Mouse (Mus musculus) cerebellum, adult 2 months (tissue): ENCODE data around the gene Ccdc63. TPM values are rescaled to one million over a fixed set of nuclear protein-coding genes. Genes with fewer than 3 reads are reported as not detected.
A peak's percentile ranks its signal among the peaks of the same experiment; 100 is the strongest.

Experiments used
- DNase-seq, 2 experiments: peaks; one replicate each; pipeline ENCODE4 v3.0.0; 2021
- H3K27ac ChIP-seq: fragments of 200-500 bp; 2 replicates; pipeline ENCODE4 v1.5.1; 2012; ENCODE audit warnings: low read length, control low read depth, inconsistent platforms; ENCODE audit not compliant: insufficient read depth
- H3K27me3 ChIP-seq: fragments of 200-500 bp; 2 replicates; pipeline ENCODE4 v1.6.1; 2012; ENCODE audit warnings: inconsistent platforms, mild to moderate bottlenecking, low read length, moderate library complexity; ENCODE audit not compliant: control insufficient read depth, insufficient read depth
- H3K4me1 ChIP-seq: fragments of 200-500 bp; 2 replicates; pipeline ENCODE4 v1.6.1; 2011; ENCODE audit warnings: low read length; ENCODE audit not compliant: control insufficient read depth, insufficient read depth
- H3K4me3 ChIP-seq: fragments of 200-500 bp; replicated peaks from 2 replicates; pipeline ENCODE3; 2011; ENCODE audit warnings: mild to moderate bottlenecking, low read depth, low read length, control low read depth; ENCODE audit not compliant: insufficient read depth
- CTCF ChIP-seq: fragments of 200-500 bp; IDR thresholded peaks from 2 replicates; pipeline ENCODE4 v1.5.1; 2011; ENCODE audit warnings: low read depth, mild to moderate bottlenecking, control low read depth, low read length, moderate library complexity, borderline replicate concordance; ENCODE audit not compliant: insufficient read depth
- POLR2A ChIP-seq: fragments of 200-500 bp; IDR thresholded peaks from 2 replicates; pipeline ENCODE4 v1.6.1; 2011; ENCODE audit warnings: low read length, control low read depth, borderline replicate concordance; ENCODE audit not compliant: insufficient read depth
- WGBS: fragments of 180-500 bp; shearing (Covaris S2); methylation state at CpG from one replicate; pipeline ENCODE4 v1.1.7; 2018; 5-methylcytosine and 5-hydroxymethylcytosine counted together
- polyA plus RNA-seq: library from polyadenylated mRNA; depleted of rRNA; stranded (reverse); fragments of >200 nt; gene quantifications from 2 replicates; pipeline ENCODE4 v1.2.3, GENCODE M21; 2012

Ccdc63 gene
- polyA plus RNA-seq, 1 experiment = 9.3 TPM

- 92% methylated on average over 13 of the region's 13 CpGs for WGBS
These were observed 30.0 kb downstream of the Ccdc63 start for GRCm38 (mm10) chr5:122110625-122111024.

GRCm38 (mm10) chr5:122109325-122110060, 31.1 kb downstream of the Ccdc63 start:
- 62% methylated on average over 16 of the region's 16 CpGs for WGBS
- Histone ChIP-seq H3K27me3 (no peaks in the 10 kb centered on the region), H3K4me3 (no peak overlapping the region), H3K27ac (no peak overlapping the region), H3K4me1 (no peaks in the 10 kb centered on the region)
- no peak for TF ChIP-seq CTCF
- no peak for TF ChIP-seq POLR2A
- no peak for DNase-seq

More at GRCm38 (mm10) chr5:122110625-122111024, 30.0 kb downstream of the Ccdc63 start:
- no peaks in the 10 kb centered on the region for H3K4me1 ChIP-seq
- H3K27ac ChIP-seq = no peak overlapping the region
- H3K27me3 ChIP-seq = no peaks in the 10 kb centered on the region
- no peak overlapping the region for H3K4me3 ChIP-seq
- no peak for DNase-seq
- TF ChIP-seq POLR2A (no peak), CTCF (no peak)

GRCm38 (mm10) chr5:122108104-122108503, 32.5 kb downstream of the Ccdc63 start:
- DNase-seq = no peak
- 77% methylated on average over 6 of the region's 6 CpGs for WGBS
- no peaks in the 10 kb centered on the region for H3K27me3 ChIP-seq

GRCm38 (mm10) chr5:122106212-122106611, 34.4 kb downstream of the Ccdc63 start:
- Histone ChIP-seq H3K4me3 (no peak overlapping the region), H3K27me3 (no peaks in the 10 kb centered on the region), H3K27ac (no peak overlapping the region), H3K4me1 (peaks cover 6% of the 10 kb centered on the region; the same call in 1 of the 2 replicates)
- DNase-seq = no peak
- no peak for TF ChIP-seq POLR2A
- TF ChIP-seq CTCF = no peak
- 83% methylated on average over 6 of the region's 6 CpGs for WGBS

More at GRCm38 (mm10) chr5:122108104-122108503, 32.5 kb downstream of the Ccdc63 start:
- TF ChIP-seq POLR2A (no peak), CTCF (no peak)
- Histone ChIP-seq H3K4me3 (no peak overlapping the region), H3K27ac (no peak overlapping the region), H3K4me1 (0 out of 2 replicates have a peak, but pooled peaks cover under 1% of the 10 kb centered on the region)

- 89% methylated on average over 9 of the region's 9 CpGs for WGBS
- H3K4me3 ChIP-seq = no peak overlapping the region
- DNase-seq = no peak
- peaks cover 6% of the 10 kb centered on the region; the same call in 1 of the 2 replicates for H3K4me1 ChIP-seq
- TF ChIP-seq CTCF = no peak
- TF ChIP-seq POLR2A = no peak
- H3K27ac ChIP-seq = no peak overlapping the region
- no peaks in the 10 kb centered on the region for H3K27me3 ChIP-seq
These were observed 35.6 kb downstream of the Ccdc63 start for GRCm38 (mm10) chr5:122104981-122105380.

GRCm38 (mm10) chr5:122104201-122104600, 36.4 kb downstream of the Ccdc63 start:
- H3K4me1 ChIP-seq = peaks cover 6% of the 10 kb centered on the region; the same call in 1 of the 2 replicates
- no peaks in the 10 kb centered on the region for H3K27me3 ChIP-seq
- TF ChIP-seq CTCF (peak; percentile 53; the same call in 1 of the 2 replicates), POLR2A (no peak)
- WGBS = 12% methylated on average over 2 of the region's 2 CpGs
- no peak for DNase-seq
- no peak overlapping the region for H3K4me3 ChIP-seq
- H3K27ac ChIP-seq = no peak overlapping the region

- TF ChIP-seq POLR2A (no peak), CTCF (no peak)
- 10% methylated on average over 12 of the region's 12 CpGs for WGBS
- no peak overlapping the region for H3K27ac ChIP-seq
These were observed 37.5 kb downstream of the Ccdc63 start for GRCm38 (mm10) chr5:122103075-122103474.

GRCm38 (mm10) chr5:122102476-122103050, 38.1 kb downstream of the Ccdc63 start:
- no peak for DNase-seq
- 30% methylated on average over 7 of the region's 7 CpGs for WGBS
- H3K4me1 ChIP-seq = peaks cover 6% of the 10 kb centered on the region; the same call in 1 of the 2 replicates
- no peaks in the 10 kb centered on the region for H3K27me3 ChIP-seq
- no peak overlapping the region for H3K27ac ChIP-seq
- no peak for TF ChIP-seq CTCF
- no peak for TF ChIP-seq POLR2A
- no peak overlapping the region for H3K4me3 ChIP-seq

More at GRCm38 (mm10) chr5:122103075-122103474, 37.5 kb downstream of the Ccdc63 start:
- no peak for DNase-seq
- no peak overlapping the region for H3K4me3 ChIP-seq
- H3K27me3 ChIP-seq = no peaks in the 10 kb centered on the region
- peaks cover 6% of the 10 kb centered on the region; the same call in 1 of the 2 replicates for H3K4me1 ChIP-seq
